Mouse (Mus musculus) megakaryocyte, embryonic 14.5 days (primary cell): ENCODE results near the gene Armc9. TPM values are rescaled to one million over a fixed set of nuclear protein-coding genes. Genes with fewer than 3 reads are reported as not detected.

ENCODE experiments used
- H3K27me3 ChIP-seq: replicated peaks from 2 replicates; pipeline ENCODE3; 2012; ENCODE audit warnings: inconsistent platforms
- H3K36me3 ChIP-seq: replicated peaks from 2 replicates; pipeline ENCODE3; 2012; ENCODE audit warnings: low read length, inconsistent platforms, mixed read lengths
- H3K4me1 ChIP-seq: 2 replicates; pipeline ENCODE4 v1.6.1; 2012; ENCODE audit warnings: inconsistent platforms
- H3K4me3 ChIP-seq: replicated peaks from 2 replicates; pipeline ENCODE3; 2012; ENCODE audit warnings: moderate library complexity, mild to moderate bottlenecking, inconsistent platforms
- H3K9me3 ChIP-seq: 2 replicates; pipeline ENCODE4 v1.6.1; 2012; ENCODE audit warnings: inconsistent platforms
- FLI1 ChIP-seq: IDR thresholded peaks from 2 replicates; pipeline ENCODE4 v1.6.1; 2012; ENCODE audit warnings: low read length, inconsistent platforms, mixed read lengths
- GATA1 ChIP-seq: IDR thresholded peaks from 3 replicates; pipeline ENCODE4 v1.6.1; 2012; ENCODE audit warnings: mixed read lengths, low read length, inconsistent platforms, borderline replicate concordance
- polyA plus RNA-seq: library from polyadenylated mRNA; stranded (reverse); fragments of >175 nt; gene quantifications from 2 replicates; pipeline ENCODE4 v1.2.3, GENCODE M21; 2012; ENCODE audit warnings: low replicate concordance; ENCODE audit not compliant: insufficient read depth

Gene Armc9
- polyA plus RNA-seq, 1 experiment: 1.1 TPM

GRCm38 (mm10) chr1:86235118-86235517, 80.5 kb downstream of the Armc9 start:
- Histone ChIP-seq H3K27me3 (no peaks in the 10 kb centered on the region), H3K4me1 (peaks cover 77% of the 10 kb centered on the region), H3K4me3 (peak overlapping the region; percentile 70), H3K9me3 (no peaks in the 10 kb centered on the region), H3K36me3 (peaks cover 2% of the 10 kb centered on the region)
- TF ChIP-seq GATA1: no peak
- no peak for TF ChIP-seq FLI1

DNA sequence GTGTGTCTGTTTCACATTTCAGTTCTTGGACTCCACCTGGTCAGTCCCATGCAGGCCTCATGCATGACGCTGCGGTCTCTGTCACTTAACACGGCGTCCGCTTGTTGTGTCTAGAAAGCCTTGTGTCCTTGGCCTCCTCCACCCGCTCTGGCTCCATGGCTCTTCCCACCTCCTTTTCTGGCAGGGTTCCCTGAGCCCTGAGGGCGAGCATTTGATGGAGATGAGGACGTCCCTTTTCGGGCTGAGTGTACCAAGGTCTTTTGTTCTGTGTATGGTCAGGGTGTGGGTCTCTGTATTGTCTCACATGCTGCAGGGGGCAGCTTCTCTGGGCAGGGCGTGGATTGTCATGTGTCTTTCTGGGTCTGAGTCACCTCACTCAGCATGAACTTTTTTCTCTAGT, 81.9 kb downstream of the Armc9 start:
- H3K9me3 ChIP-seq: no peaks in the 10 kb centered on the region
- TF ChIP-seq FLI1 (no peak), GATA1 (no peak)
- peaks cover 77% of the 10 kb centered on the region for H3K4me1 ChIP-seq
- peaks cover 2% of the 10 kb centered on the region for H3K36me3 ChIP-seq
- no peaks in the 10 kb centered on the region for H3K27me3 ChIP-seq
- no peak overlapping the region for H3K4me3 ChIP-seq

DNA sequence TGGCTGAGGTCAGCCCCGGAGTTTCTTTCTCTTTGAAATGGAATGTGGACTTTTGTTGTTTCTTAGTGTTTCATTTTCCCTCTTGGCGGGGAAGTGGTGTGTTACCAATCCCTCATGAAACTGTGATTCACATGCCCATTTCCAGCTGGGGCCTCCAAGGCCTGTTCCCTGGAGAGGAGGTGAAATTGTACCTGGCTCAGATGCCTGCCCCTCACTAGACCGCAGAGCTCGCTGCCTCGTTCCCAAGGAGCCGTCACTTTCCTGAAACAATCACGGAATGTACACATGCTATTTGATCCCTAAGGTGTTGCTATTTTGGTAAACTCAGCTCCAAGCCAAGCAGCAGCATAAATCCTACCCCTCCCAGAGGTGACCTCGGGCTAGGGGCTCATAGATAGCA, 84.4 kb downstream of the Armc9 start:
- Histone ChIP-seq H3K4me3 (no peak overlapping the region), H3K36me3 (peaks cover 2% of the 10 kb centered on the region), H3K27me3 (no peaks in the 10 kb centered on the region), H3K9me3 (no peaks in the 10 kb centered on the region), H3K4me1 (peaks cover 77% of the 10 kb centered on the region)
- TF ChIP-seq GATA1: no peak
- TF ChIP-seq FLI1: no peak

GRCm38 (mm10) chr1:86239871-86240270, 85.3 kb downstream of the Armc9 start:
- peaks cover 7% of the 10 kb centered on the region for H3K36me3 ChIP-seq
- no peak for TF ChIP-seq FLI1
- TF ChIP-seq GATA1: no peak
- H3K27me3 ChIP-seq: no peaks in the 10 kb centered on the region
- no peak overlapping the region for H3K4me3 ChIP-seq
- H3K4me1 ChIP-seq: peaks cover 77% of the 10 kb centered on the region
- H3K9me3 ChIP-seq: no peaks in the 10 kb centered on the region

- H3K9me3 ChIP-seq: no peaks in the 10 kb centered on the region
- no peaks in the 10 kb centered on the region for H3K27me3 ChIP-seq
- peaks cover 80% of the 10 kb centered on the region for H3K4me1 ChIP-seq
- H3K4me3 ChIP-seq: no peak overlapping the region
- H3K36me3 ChIP-seq: peaks cover 17% of the 10 kb centered on the region
- no peak for TF ChIP-seq GATA1
- no peak for TF ChIP-seq FLI1
Measured at GRCm38 (mm10) chr1:86240959-86241358, 86.4 kb downstream of the Armc9 start.

- peaks cover 96% of the 10 kb centered on the region for H3K4me1 ChIP-seq
Measured at GRCm38 (mm10) chr1:86243490-86243889, 88.9 kb downstream of the Armc9 start.

DNA sequence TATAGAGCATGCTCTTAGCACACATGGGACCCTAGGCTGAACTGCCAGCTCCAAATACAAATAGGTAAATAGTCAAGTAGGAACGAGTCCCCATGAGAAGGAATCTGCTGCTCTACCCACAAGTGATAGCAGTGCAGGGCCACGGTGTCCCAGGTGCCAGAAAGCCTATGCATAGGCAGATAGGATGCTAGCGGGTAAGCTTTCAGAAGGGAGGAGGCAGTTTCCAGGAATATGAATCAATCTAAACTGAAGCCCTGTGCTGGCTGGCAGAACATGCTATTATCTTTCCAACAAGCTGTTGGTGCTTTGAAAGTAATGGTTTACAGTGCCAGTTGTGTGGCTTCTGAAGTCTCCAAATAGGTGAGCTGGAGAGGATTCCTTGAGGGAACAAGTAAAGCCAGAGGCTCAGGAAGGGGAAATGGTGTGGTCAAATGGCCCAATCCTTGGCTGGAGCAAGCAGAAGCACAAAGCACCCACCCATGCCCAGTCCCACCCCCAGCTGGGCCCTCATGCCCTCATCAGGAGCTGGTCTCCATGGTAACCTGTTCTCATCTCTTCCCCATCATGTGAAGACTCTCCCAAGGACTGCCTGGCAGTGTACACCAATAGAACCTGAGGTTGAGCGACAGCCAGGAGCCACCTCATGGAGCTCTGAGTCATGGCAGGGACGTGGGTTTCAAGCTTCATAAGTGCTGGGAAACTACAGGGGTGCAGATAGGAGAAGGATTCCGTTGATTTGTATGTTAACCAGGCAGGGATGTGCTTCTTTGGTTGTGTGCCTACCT, 90.9 kb downstream of the Armc9 start:
- H3K36me3 ChIP-seq: peaks cover 40% of the 10 kb centered on the region
- H3K27me3 ChIP-seq: no peaks in the 10 kb centered on the region
- no peaks in the 10 kb centered on the region for H3K9me3 ChIP-seq
- H3K4me1 ChIP-seq: peaks cover 100% of the 10 kb centered on the region
- no peak for TF ChIP-seq FLI1
- no peak overlapping the region for H3K4me3 ChIP-seq

More at GRCm38 (mm10) chr1:86243490-86243889, 88.9 kb downstream of the Armc9 start:
- no peaks in the 10 kb centered on the region for H3K9me3 ChIP-seq
- peaks cover 30% of the 10 kb centered on the region for H3K36me3 ChIP-seq
- H3K27me3 ChIP-seq: no peaks in the 10 kb centered on the region
- no peak for TF ChIP-seq GATA1
- TF ChIP-seq FLI1: no peak
- no peak overlapping the region for H3K4me3 ChIP-seq

DNA sequence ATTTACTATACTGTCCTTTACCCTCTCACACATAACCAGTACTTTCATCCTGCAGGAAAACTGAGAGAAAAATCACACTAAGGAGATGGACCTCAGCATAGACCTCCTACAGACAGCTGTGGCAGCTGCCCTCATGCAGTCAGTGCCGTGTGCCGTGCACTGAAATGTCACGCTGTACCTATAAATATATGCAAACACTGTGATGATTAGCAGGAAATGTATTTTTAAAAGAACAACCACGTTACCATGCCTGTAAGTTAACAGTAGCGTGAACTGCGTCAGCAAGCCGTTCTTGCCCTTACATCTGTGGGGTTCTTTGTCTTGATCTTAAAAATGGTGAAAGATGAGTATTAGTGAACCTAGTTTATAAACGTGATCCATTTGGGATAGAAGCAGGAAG, 98.8 kb downstream of the Armc9 start:
- H3K27me3 ChIP-seq: no peaks in the 10 kb centered on the region
- no peak for TF ChIP-seq GATA1
- TF ChIP-seq FLI1: no peak
- peaks cover 40% of the 10 kb centered on the region for H3K36me3 ChIP-seq
- H3K4me3 ChIP-seq: no peak overlapping the region
- peaks cover 93% of the 10 kb centered on the region for H3K4me1 ChIP-seq
- H3K9me3 ChIP-seq: no peaks in the 10 kb centered on the region

GRCm38 (mm10) chr1:86256311-86256710, 101.7 kb downstream of the Armc9 start:
- Histone ChIP-seq H3K4me3 (no peak overlapping the region), H3K4me1 (peaks cover 94% of the 10 kb centered on the region), H3K9me3 (no peaks in the 10 kb centered on the region), H3K27me3 (no peaks in the 10 kb centered on the region), H3K36me3 (peaks cover 31% of the 10 kb centered on the region)
- no peak for TF ChIP-seq GATA1
- TF ChIP-seq FLI1: no peak

- Histone ChIP-seq H3K27me3 (no peaks in the 10 kb centered on the region), H3K4me1 (peaks cover 96% of the 10 kb centered on the region)
Measured at GRCm38 (mm10) chr1:86257228-86257627, 102.6 kb downstream of the Armc9 start.

More at GRCm38 (mm10) chr1:86257228-86257627, 102.6 kb downstream of the Armc9 start:
- Histone ChIP-seq H3K4me3 (no peak overlapping the region), H3K9me3 (no peaks in the 10 kb centered on the region), H3K36me3 (peaks cover 28% of the 10 kb centered on the region)
- no peak for TF ChIP-seq GATA1
- TF ChIP-seq FLI1: no peak
